Comparison of ENCODE assay signal across 24 mouse cellular contexts in genomic region chr15:75309186-75309585, GRCm38 (mm10). TPM values are rescaled to one million over a fixed set of nuclear protein-coding genes. Genes with fewer than 3 reads are reported as not detected.
DNase-seq lines count a peak whose midpoint lies in the region; ATAC-seq and TF ChIP-seq lines count a peak whose summit lies in the region.
"Had no signal": no experiment of that assay in that cellular context is flagged by ENCODE, and none has a peak within 500 bp of the region (broad histone marks: within the 10 kb centered on the region; RNA-seq: fewer than 3 reads in every experiment).

No protein-coding gene starts in this region.

- peak; percentile 69 for ATAC-seq in liver, postnatal 0 days
- ATAC-seq in liver, embryonic 11.5 days (replicated peaks; ENCODE audit: low FRiP score) = no peak
- ATAC-seq: activated CD4-positive, CD25-positive, alpha-beta regulatory T cell, adult 4 months; CD4-positive, CD25-positive, alpha-beta regulatory T cell, adult 4 months; forebrain, embryonic 13.5 days; forebrain, embryonic 15.5 days; Patski had no signal

- no peaks in the 10 kb centered on the region for H3K4me1 ChIP-seq in liver, postnatal 0 days (ENCODE audit: insufficient read depth)
- H3K4me1 ChIP-seq in liver, embryonic 11.5 days (replicated peaks; ENCODE audit: control insufficient read depth, insufficient read depth, low read length) = no peaks in the 10 kb centered on the region
- H3K4me1 ChIP-seq: embryonic facial prominence, embryonic 10.5 days; embryonic facial prominence, embryonic 12.5 days; forebrain, embryonic 13.5 days; forebrain, embryonic 15.5 days had no signal

- no peak for TF ChIP-seq CTCF in liver, postnatal 0 days (IDR thresholded peaks at IDR 0.05; ENCODE audit: low read depth)

- DNase-seq in heart, adult 11 months = peak; percentile 8
- DNase-seq in heart, postnatal 4 days = no peak
- DNase-seq in kidney, adult 9 months = peak; percentile 7
- DNase-seq in kidney, adult 8-10 months = no peak
- DNase-seq in liver, postnatal 0 days = no peak
- DNase-seq in liver, embryonic 11.5 days (ENCODE audit: low spot score) = no peak
- DNase-seq: adrenal gland, adult 8-10 months; adrenal gland, postnatal 14 days; adrenal gland, postnatal 36 days; B cell, adult 2 months had no signal

- no peak overlapping the region for H3K4me3 ChIP-seq in liver, postnatal 0 days (ENCODE audit: low read depth, low read length)
- H3K4me3 ChIP-seq in liver, embryonic 11.5 days (ENCODE audit: low read depth, low read length) = no peak overlapping the region
- H3K4me3 ChIP-seq: embryonic facial prominence, embryonic 10.5 days; embryonic facial prominence, embryonic 12.5 days; forebrain, embryonic 13.5 days; forebrain, embryonic 15.5 days had no signal

- H3K9me3 ChIP-seq in liver, postnatal 0 days (ENCODE audit: low read length) = no peaks in the 10 kb centered on the region
- peaks cover 3% of the 10 kb centered on the region; the same call in 1 of the 2 replicates for H3K9me3 ChIP-seq in liver, embryonic 11.5 days (ENCODE audit: control insufficient read depth, low read length)
- H3K9me3 ChIP-seq: forebrain, embryonic 15.5 days had no signal

- no peak for TF ChIP-seq EP300 in liver, postnatal 0 days (IDR thresholded peaks at IDR 0.05; ENCODE audit: low read depth)

- no peak overlapping the region for H3K4me2 ChIP-seq in liver, postnatal 0 days (ENCODE audit: low read depth, low read length)
- H3K4me2 ChIP-seq in liver, embryonic 11.5 days = no peak overlapping the region
- H3K4me2 ChIP-seq: embryonic facial prominence, embryonic 12.5 days; forebrain, embryonic 13.5 days; forebrain, embryonic 15.5 days had no signal

- H3K9ac ChIP-seq in liver, postnatal 0 days (replicated peaks) = no peak overlapping the region
- H3K9ac ChIP-seq in liver, embryonic 11.5 days (ENCODE audit: low read depth, low read length) = no peak overlapping the region
- H3K9ac ChIP-seq: embryonic facial prominence, embryonic 12.5 days; forebrain, embryonic 13.5 days; forebrain, embryonic 15.5 days had no signal

- no peaks in the 10 kb centered on the region for H3K36me3 ChIP-seq in liver, postnatal 0 days (replicated peaks; ENCODE audit: insufficient read depth, low read length)
- no peaks in the 10 kb centered on the region for H3K36me3 ChIP-seq in liver, embryonic 11.5 days (ENCODE audit: control insufficient read depth, insufficient read depth, low read length)
- H3K36me3 ChIP-seq: embryonic facial prominence, embryonic 10.5 days; embryonic facial prominence, embryonic 12.5 days; forebrain, embryonic 15.5 days; G1E had no signal

- H3K27ac ChIP-seq in liver, postnatal 0 days (ENCODE audit: low read depth) = peak overlapping the region; percentile 39
- H3K27ac ChIP-seq in liver, embryonic 11.5 days (ENCODE audit: low read depth, low read length) = no peak overlapping the region
- H3K27ac ChIP-seq: embryonic facial prominence, embryonic 10.5 days; embryonic facial prominence, embryonic 12.5 days; forebrain, embryonic 13.5 days; forebrain, embryonic 15.5 days had no signal

- WGBS in liver, postnatal 0 days (ENCODE audit: insufficient replicate concordance) = 65% methylated on average over 4 of the region's 4 CpGs
- 82% methylated on average over 4 of the region's 4 CpGs for WGBS in liver, embryonic 11.5 days

- H3K27me3 ChIP-seq in liver, postnatal 0 days (ENCODE audit: insufficient read depth, low read length) = no peaks in the 10 kb centered on the region
- no peaks in the 10 kb centered on the region for H3K27me3 ChIP-seq in liver, embryonic 11.5 days (replicated peaks; ENCODE audit: control insufficient read depth, insufficient read depth, low read length)
- H3K27me3 ChIP-seq: embryonic facial prominence, embryonic 12.5 days; forebrain, embryonic 13.5 days; forebrain, embryonic 15.5 days; Patski had no signal

RNA-seq across cellular contexts. Expression of gene Ly6f, which starts 41.0 kb away (rescaled TPM):
- not detected for total RNA-seq in heart, postnatal 4 days (2021)
- not detected in 2 replicates for polyA plus RNA-seq in liver, postnatal 0 days (2015; fragmentation: Nextera tagmentation; extraction: Ambion mirVana)
- not detected in 2 replicates for polyA plus RNA-seq in liver, embryonic 11.5 days (2014; fragmentation: Nextera tagmentation; extraction: Ambion mirVana)
- total RNA-seq: adrenal gland, adult 18-20 months; adrenal gland, adult 8-10 months; adrenal gland, postnatal 14 days; adrenal gland, postnatal 36 days; CH12.LX; G1E had no signal
- polyA plus RNA-seq: activated CD4-positive, CD25-positive, alpha-beta regulatory T cell, adult 4 months; CD4-positive, CD25-positive, alpha-beta regulatory T cell, adult 4 months; cerebellum, adult 2 months; cortical plate, adult 2 months; embryonic facial prominence, embryonic 10.5 days; embryonic facial prominence, embryonic 12.5 days; embryonic facial prominence, embryonic 14.5 days; forebrain, embryonic 11.5 days; forebrain, embryonic 13.5 days; forebrain, embryonic 15.5 days; G1E had no signal

Comparison
In these comparisons a context has a peak if more than half of its experiments do, and no peak if none do; other contexts are left out.
1. DNase-seq: peak in heart, adult 11 months (single experiment) and kidney, adult 9 months (single experiment); none in heart, postnatal 4 days (single experiment), kidney, adult 8-10 months (0 of 2), liver, postnatal 0 days (single experiment) and liver, embryonic 11.5 days (single experiment).